Mouse (Mus musculus) thymus, adult 2 months (tissue): ENCODE measurements around the gene Med29. TPM values are rescaled to one million over a fixed set of nuclear protein-coding genes. Genes with fewer than 3 reads are reported as not detected.

Experiments
- DNase-seq: peaks from one replicate; pipeline ENCODE4 v3.0.0; 2021
- H3K27ac ChIP-seq: fragments of 200-500 bp; 2 replicates; pipeline ENCODE4 v1.5.1; 2012; ENCODE audit warnings: low read length, control low read depth; ENCODE audit not compliant: control insufficient read depth, insufficient read depth
- H3K27me3 ChIP-seq: fragments of 200-500 bp; 2 replicates; pipeline ENCODE4 v1.6.1; 2012; ENCODE audit warnings: mild to moderate bottlenecking, low read length, moderate library complexity, mixed read lengths; ENCODE audit not compliant: control insufficient read depth, insufficient read depth
- H3K36me3 ChIP-seq: fragments of 200-500 bp; 2 replicates; pipeline ENCODE4 v1.6.1; 2012; ENCODE audit warnings: mild to moderate bottlenecking, low read length, moderate library complexity; ENCODE audit not compliant: control insufficient read depth, insufficient read depth
- H3K4me1 ChIP-seq: fragments of 200-500 bp; replicated peaks from 2 replicates; pipeline ENCODE4 v1.6.1; 2012; ENCODE audit warnings: low read length; ENCODE audit not compliant: control insufficient read depth, insufficient read depth
- H3K4me3 ChIP-seq: fragments of 200-500 bp; 2 replicates; pipeline ENCODE4 v1.5.1; 2012; ENCODE audit warnings: mild to moderate bottlenecking, low read length, control low read depth, moderate library complexity; ENCODE audit not compliant: control insufficient read depth, insufficient read depth
- CTCF ChIP-seq: fragments of 200-500 bp; IDR thresholded peaks from 2 replicates; pipeline ENCODE4 v1.5.1; 2012; ENCODE audit warnings: mild to moderate bottlenecking, control low read depth, low read length, moderate library complexity, borderline replicate concordance; ENCODE audit not compliant: control insufficient read depth, poor library complexity, insufficient read depth; ENCODE audit errors: extremely low read depth
- POLR2A ChIP-seq: fragments of 200-500 bp; IDR thresholded peaks from 2 replicates; pipeline ENCODE4 v1.6.1; 2012; ENCODE audit warnings: mild to moderate bottlenecking, low read length, control low read depth, moderate library complexity; ENCODE audit not compliant: control insufficient read depth, poor library complexity, insufficient read depth; ENCODE audit errors: extremely low read depth
- WGBS: fragments of 180-500 bp; shearing (Covaris S2); methylation state at CpG from one replicate; pipeline ENCODE4 v1.1.7; 2018; 5-methylcytosine and 5-hydroxymethylcytosine counted together
- polyA plus RNA-seq: library from polyadenylated mRNA; depleted of rRNA; stranded (reverse); fragments of >200 nt; gene quantifications from 2 replicates; pipeline ENCODE4 v1.2.3, GENCODE M21; 2012

Gene Med29
- polyA plus RNA-seq, 1 experiment: 65.3 TPM

GRCm38 (mm10) chr7:28368276-28368920 lies 24.1 kb downstream of the Med29 start:
- TF ChIP-seq POLR2A (no peak), CTCF (no peak)
- H3K36me3 ChIP-seq: peaks cover 22% of the 10 kb centered on the region
- DNase-seq: no peak

GRCm38 (mm10) chr7:28367663-28368275 lies 24.7 kb downstream of the Med29 start:
- peaks cover 20% of the 10 kb centered on the region for H3K4me1 ChIP-seq
- H3K27me3 ChIP-seq: no peaks in the 10 kb centered on the region
- no peak for TF ChIP-seq CTCF
- no peak for TF ChIP-seq POLR2A
- no peak overlapping the region for H3K4me3 ChIP-seq
- 96% methylated on average over 16 of the region's 16 CpGs for WGBS
- no peak overlapping the region for H3K27ac ChIP-seq
- H3K36me3 ChIP-seq: peaks cover 23% of the 10 kb centered on the region
- no peak for DNase-seq

More at GRCm38 (mm10) chr7:28368276-28368920, 24.1 kb downstream of the Med29 start:
- H3K27me3 ChIP-seq: no peaks in the 10 kb centered on the region
- no peak overlapping the region for H3K4me3 ChIP-seq
- H3K4me1 ChIP-seq: peaks cover 20% of the 10 kb centered on the region
- 96% methylated on average over 16 of the region's 16 CpGs for WGBS
- H3K27ac ChIP-seq: no peak overlapping the region

- H3K27me3 ChIP-seq: no peaks in the 10 kb centered on the region
- DNase-seq: no peak
- H3K27ac ChIP-seq: no peak overlapping the region
- WGBS: 93% methylated on average over 16 of the region's 16 CpGs
- no peaks in the 10 kb centered on the region for H3K4me1 ChIP-seq
- H3K36me3 ChIP-seq: peaks cover 55% of the 10 kb centered on the region
- H3K4me3 ChIP-seq: no peak overlapping the region
- no peak for TF ChIP-seq CTCF
- TF ChIP-seq POLR2A: no peak
Observed at GRCm38 (mm10) chr7:28362441-28363060, 30.0 kb downstream of the Med29 start.

GRCm38 (mm10) chr7:28361647-28362341 lies 30.7 kb downstream of the Med29 start:
- peaks cover 48% of the 10 kb centered on the region for H3K36me3 ChIP-seq
- no peak overlapping the region for H3K27ac ChIP-seq
- H3K4me3 ChIP-seq: no peak overlapping the region
- WGBS: 96% methylated on average over 20 of the region's 20 CpGs
- DNase-seq: no peak
- TF ChIP-seq CTCF (no peak), POLR2A (no peak)
- no peaks in the 10 kb centered on the region for H3K27me3 ChIP-seq
- no peaks in the 10 kb centered on the region for H3K4me1 ChIP-seq

- no peak overlapping the region for H3K27ac ChIP-seq
- TF ChIP-seq CTCF (no peak), POLR2A (no peak)
- peaks cover 3% of the 10 kb centered on the region for H3K4me1 ChIP-seq
- 99% methylated on average over 6 of the region's 6 CpGs for WGBS
- no peak for DNase-seq
- no peaks in the 10 kb centered on the region for H3K27me3 ChIP-seq
- peaks cover 43% of the 10 kb centered on the region for H3K36me3 ChIP-seq
- no peak overlapping the region for H3K4me3 ChIP-seq
Observed at GRCm38 (mm10) chr7:28360291-28360690, 32.2 kb downstream of the Med29 start.

GRCm38 (mm10) chr7:28359854-28360253 lies 32.7 kb downstream of the Med29 start:
- H3K4me1 ChIP-seq: peaks cover 6% of the 10 kb centered on the region
- no peak overlapping the region for H3K27ac ChIP-seq
- 98% methylated on average over 10 of the region's 10 CpGs for WGBS
- H3K4me3 ChIP-seq: no peak overlapping the region
- H3K36me3 ChIP-seq: peaks cover 39% of the 10 kb centered on the region
- no peak for DNase-seq
- no peak for TF ChIP-seq CTCF
- TF ChIP-seq POLR2A: no peak
- no peaks in the 10 kb centered on the region for H3K27me3 ChIP-seq
